Mouse (Mus musculus) stomach, postnatal 0 days (tissue): ENCODE measurements at regions not wholly inside any gene's neighbourhood (a gene's known extent, or its start where the extent isn't known, plus 50 kb on each side); places are given as distances from the start of the nearest gene placed in this dataset.

ENCODE experiments used
- CTCF ChIP-seq: IDR thresholded peaks from 2 replicates; pipeline ENCODE4 v1.5.1; 2016; ENCODE audit warnings: antibody characterized with exemption, low read depth, mild to moderate bottlenecking, moderate library complexity
- EP300 ChIP-seq: optimal IDR thresholded peaks from 2 replicates; pipeline ENCODE3; 2016; ENCODE audit warnings: antibody characterized with exemption

- TF ChIP-seq CTCF (no peak), EP300 (no peak)
Observed at GRCm38 (mm10) chr1:98281771-98282149, 139.2 kb upstream of the Slco6d1 start.
